8 mouse cellular contexts compared by ENCODE assay signal in the genomic region with DNA sequence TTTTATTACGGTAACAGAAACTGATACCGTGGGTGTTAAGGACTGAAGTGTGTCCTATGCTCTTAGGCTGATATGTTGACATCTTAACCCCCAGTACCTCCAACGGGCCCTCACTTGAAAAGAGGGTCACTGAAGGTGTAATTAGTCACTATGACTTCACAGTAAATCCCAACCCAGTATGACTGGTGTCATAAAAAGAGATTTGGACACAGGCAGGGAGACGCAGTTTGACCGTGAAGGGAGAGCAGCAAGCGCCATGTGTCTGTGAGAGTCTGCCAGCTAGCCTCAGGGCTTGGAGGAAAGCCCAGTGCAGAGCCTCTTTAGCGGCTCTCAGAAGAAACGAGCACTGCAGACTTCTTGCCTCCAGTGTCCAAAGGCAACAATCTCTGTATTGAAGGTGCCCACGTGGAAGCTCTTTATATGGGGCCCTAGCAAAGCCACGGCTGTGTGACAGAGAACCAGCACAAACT.
A peak's percentile ranks its signal among the peaks of the same experiment; 100 is the strongest.
DNase-seq lines count a peak whose midpoint lies in the region; ATAC-seq lines count a peak whose summit lies in the region.

No protein-coding gene starts in this region.

- no peaks in the 10 kb centered on the region for H3K27me3 ChIP-seq in kidney, embryonic 14.5 days (ENCODE audit: control insufficient read depth, insufficient read depth, low read length)

- ATAC-seq in kidney, embryonic 14.5 days (ENCODE audit: low FRiP score, low TSS enrichment) = peak; percentile 53; the same call in 1 of the 2 replicates

- peak; percentile 71 for DNase-seq in urinary bladder, postnatal 14 days (ENCODE audit: low spot score)
- DNase-seq in urinary bladder, adult 18-20 months (ENCODE audit: low spot score in 2 of 2) = no peak
- peak; percentile 95 for DNase-seq in cerebellum, postnatal 14 days
- peak; percentile 40 for DNase-seq in gonadal fat pad, adult 2 months (ENCODE audit: low read depth)
- DNase-seq in lung, postnatal 4 days = peak; percentile 47 to 71
- DNase-seq in testis, postnatal 14 days (ENCODE audit: low spot score) = peak; percentile 54
- no peak for DNase-seq in spleen, adult 12 weeks (ENCODE audit: low spot score)

- 19% methylated on average over 10 of the region's 10 CpGs for WGBS in kidney, embryonic 14.5 days

- H3K4me3 ChIP-seq in kidney, embryonic 14.5 days (ENCODE audit: low read length) = no peak overlapping the region

- H3K4me2 ChIP-seq in kidney, embryonic 14.5 days (replicated peaks; ENCODE audit: low read depth, low read length) = peak overlapping the region; percentile 1

- H3K27ac ChIP-seq in kidney, embryonic 14.5 days (ENCODE audit: low read depth, low read length) = peak overlapping the region; percentile 17; the same call in 1 of the 2 replicates

- no peaks in the 10 kb centered on the region for H3K9me3 ChIP-seq in kidney, embryonic 14.5 days (ENCODE audit: control insufficient read depth, low read length)

- H3K4me1 ChIP-seq in kidney, embryonic 14.5 days (ENCODE audit: control insufficient read depth, insufficient read depth, low read length) = 0 out of 2 replicates have a peak, but pooled peaks cover 3% of the 10 kb centered on the region

- H3K36me3 ChIP-seq in kidney, embryonic 14.5 days (ENCODE audit: control insufficient read depth, insufficient read depth, low read length) = no peaks in the 10 kb centered on the region

- no peak overlapping the region for H3K9ac ChIP-seq in kidney, embryonic 14.5 days (ENCODE audit: low read depth, low read length)

Comparison
In these comparisons a context has a peak if more than half of its experiments do, and no peak if none do; other contexts are left out.
1. DNase-seq: peak in urinary bladder, postnatal 14 days (single experiment), cerebellum, postnatal 14 days (2 of 2), gonadal fat pad, adult 2 months (single experiment), lung, postnatal 4 days (2 of 2) and testis, postnatal 14 days (single experiment); none in urinary bladder, adult 18-20 months (0 of 2) and spleen, adult 12 weeks (single experiment).